Mouse (Mus musculus) forebrain, embryonic 11.5 days (tissue): Measurements from ENCODE around the gene Tbc1d1. TPM values are rescaled to one million over a fixed set of nuclear protein-coding genes. Genes with fewer than 3 reads are reported as not detected.

ENCODE experiments used
- ATAC-seq: fragments of 200-750 bp; cut with Nextera tagmentation; replicated peaks from 2 replicates; pipeline ENCODE4 v1.8.0; 2017; ENCODE audit warnings: moderate TSS enrichment; ENCODE audit not compliant: low FRiP score
- DNase-seq: peaks from one replicate; pipeline ENCODE4 v3.0.0-alpha.2; 2017; ENCODE audit warnings: low spot score
- H3K27ac ChIP-seq: fragments of 300-500 bp; sonication (generic); 2 replicates; pipeline ENCODE4 v1.5.1; 2014; ENCODE audit warnings: low read depth, low read length
- H3K27me3 ChIP-seq: fragments of 300-500 bp; sonication (generic); 2 replicates; pipeline ENCODE4 v1.6.1; 2014; ENCODE audit warnings: mild to moderate bottlenecking, low read length, mixed read lengths; ENCODE audit not compliant: control insufficient read depth, insufficient read depth
- H3K36me3 ChIP-seq: fragments of 300-500 bp; sonication (generic); 2 replicates; pipeline ENCODE4 v1.6.1; 2014; ENCODE audit warnings: mild to moderate bottlenecking, low read length, moderate library complexity, mixed read lengths; ENCODE audit not compliant: control insufficient read depth, insufficient read depth
- H3K4me1 ChIP-seq: fragments of 300-500 bp; sonication (generic); replicated peaks from 2 replicates; pipeline ENCODE4 v1.6.1; 2014; ENCODE audit warnings: low read length, mixed read lengths; ENCODE audit not compliant: control insufficient read depth, insufficient read depth
- H3K4me2 ChIP-seq: fragments of 300-500 bp; sonication (generic); 2 replicates; pipeline ENCODE4 v1.6.1; 2014; ENCODE audit warnings: low read depth, mild to moderate bottlenecking, low read length, moderate library complexity, mixed read lengths; ENCODE audit not compliant: severe bottlenecking
- H3K4me3 ChIP-seq: fragments of 300-500 bp; sonication (generic); 2 replicates; pipeline ENCODE4 v1.5.1; 2014; ENCODE audit warnings: low read depth, low read length
- H3K9ac ChIP-seq: fragments of 300-500 bp; sonication (generic); 2 replicates; pipeline ENCODE4 v1.6.1; 2014; ENCODE audit warnings: low read length
- H3K9me3 ChIP-seq: fragments of 300-500 bp; sonication (generic); 2 replicates; pipeline ENCODE4 v1.6.1; 2016; ENCODE audit warnings: low read length, mixed read lengths; ENCODE audit not compliant: control insufficient read depth
- WGBS: fragments of 180-500 bp; shearing (Covaris S2); extraction: QIAGEN DNeasy Blood & Tissue Kit; methylation state at CpG from one replicate; pipeline ENCODE4 v1.1.7; 2014; 5-methylcytosine and 5-hydroxymethylcytosine counted together
- polyA plus RNA-seq: library from polyadenylated mRNA; unstranded; fragments of >200 nt; fragmentation: Nextera tagmentation; extraction: Ambion mirVana; gene quantifications from 2 replicates; pipeline ENCODE4 v1.2.1, GENCODE M21; 2014

The Tbc1d1 gene
- polyA plus RNA-seq, 1 experiment from 2014 or later, result 27.9 TPM

- no peak overlapping the region for H3K4me3 ChIP-seq
- H3K4me1 ChIP-seq, result peaks cover 3% of the 10 kb centered on the region; the same call in 1 of the 2 replicates
- 90% methylated on average over 1 of the region's 1 CpGs for WGBS
- H3K27me3 ChIP-seq, result no peaks in the 10 kb centered on the region
- no peaks in the 10 kb centered on the region for H3K9me3 ChIP-seq
- ATAC-seq (no peak), DNase-seq (peak; percentile 5)
- no peaks in the 10 kb centered on the region for H3K36me3 ChIP-seq
- H3K27ac ChIP-seq, result no peak overlapping the region
- no peak overlapping the region for H3K4me2 ChIP-seq
- no peak overlapping the region for H3K9ac ChIP-seq
Measured at GRCm38 (mm10) chr5:64315088-64315487, 159.0 kb downstream of the Tbc1d1 start.

GRCm38 (mm10) chr5:64323286-64323685 lies 167.2 kb downstream of the Tbc1d1 start:
- no peaks in the 10 kb centered on the region; the same call in 1 of the 2 replicates for H3K36me3 ChIP-seq
- no peak overlapping the region for H3K9ac ChIP-seq
- ATAC-seq, result no peak
- H3K27me3 ChIP-seq, result no peaks in the 10 kb centered on the region
- no peaks in the 10 kb centered on the region for H3K9me3 ChIP-seq
- H3K4me1 ChIP-seq, result no peaks in the 10 kb centered on the region
- peak; percentile 18 for DNase-seq
- H3K4me3 ChIP-seq, result no peak overlapping the region
- no peak overlapping the region for H3K27ac ChIP-seq
- 89% methylated on average over 4 of the region's 4 CpGs for WGBS
- H3K4me2 ChIP-seq, result no peak overlapping the region

GRCm38 (mm10) chr5:64324353-64324752 lies 168.2 kb downstream of the Tbc1d1 start:
- Histone ChIP-seq H3K9me3 (no peaks in the 10 kb centered on the region), H3K4me2 (no peak overlapping the region), H3K4me1 (no peaks in the 10 kb centered on the region), H3K27me3 (no peaks in the 10 kb centered on the region), H3K4me3 (no peak overlapping the region), H3K27ac (no peak overlapping the region), H3K9ac (no peak overlapping the region), H3K36me3 (no peaks in the 10 kb centered on the region; the same call in 1 of the 2 replicates)
- ATAC-seq (no peak), DNase-seq (no peak)
- 91% methylated on average over 12 of the region's 12 CpGs for WGBS

- Histone ChIP-seq H3K4me2 (no peak overlapping the region), H3K9me3 (no peaks in the 10 kb centered on the region), H3K9ac (no peak overlapping the region), H3K4me3 (no peak overlapping the region), H3K27me3 (no peaks in the 10 kb centered on the region), H3K4me1 (no peaks in the 10 kb centered on the region), H3K27ac (no peak overlapping the region), H3K36me3 (no peaks in the 10 kb centered on the region; the same call in 1 of the 2 replicates)
- DNase-seq (peak; percentile 49), ATAC-seq (no peak)
- 78% methylated on average over 8 of the region's 8 CpGs for WGBS
Measured at GRCm38 (mm10) chr5:64324920-64325319, 168.8 kb downstream of the Tbc1d1 start.

- Histone ChIP-seq H3K4me2 (no peak overlapping the region), H3K9me3 (no peaks in the 10 kb centered on the region), H3K4me1 (no peaks in the 10 kb centered on the region), H3K27me3 (no peaks in the 10 kb centered on the region), H3K9ac (no peak overlapping the region), H3K27ac (no peak overlapping the region), H3K4me3 (no peak overlapping the region), H3K36me3 (no peaks in the 10 kb centered on the region; the same call in 1 of the 2 replicates)
- no peak for ATAC-seq
- peak; percentile 30 for DNase-seq
- 92% methylated on average over 5 of the region's 5 CpGs for WGBS
Measured at GRCm38 (mm10) chr5:64325741-64326355, 169.7 kb downstream of the Tbc1d1 start.

DNA sequence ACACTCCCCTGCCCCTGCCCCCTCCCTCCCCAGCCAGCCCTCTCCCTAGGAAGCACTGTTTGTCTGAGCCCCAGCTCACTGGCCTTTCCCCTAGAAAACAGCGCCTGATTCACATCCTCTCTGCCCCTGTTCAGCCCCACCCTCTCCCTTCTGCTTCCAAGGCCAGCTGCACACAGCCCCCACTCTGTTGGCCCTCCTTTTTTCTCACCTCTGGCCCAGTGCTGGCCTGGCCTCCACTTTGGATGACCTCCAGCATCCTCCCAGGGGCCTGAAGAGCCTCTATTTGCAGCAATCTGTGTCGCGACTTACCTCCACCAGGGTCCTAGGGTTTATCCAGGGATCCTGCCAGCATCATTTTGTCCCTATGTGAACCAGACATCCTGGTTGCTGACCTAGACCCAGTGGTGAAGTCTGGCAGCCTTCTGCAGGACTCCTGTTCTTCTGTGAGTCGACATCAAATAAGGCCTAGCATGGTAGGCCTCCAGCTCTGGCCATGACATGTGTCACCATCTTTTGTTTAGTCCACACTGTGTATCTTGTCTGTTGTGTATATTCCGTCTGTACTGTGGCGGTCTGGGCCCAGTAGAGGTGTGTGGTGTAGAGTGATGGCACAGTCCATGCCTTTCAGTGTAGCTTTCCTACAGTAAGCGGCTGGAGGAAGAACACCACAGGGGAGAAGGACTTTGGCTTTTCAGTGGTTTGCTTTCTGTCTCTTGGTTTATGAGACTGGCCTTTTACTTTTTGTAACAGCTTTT lies 170.5 kb downstream of the Tbc1d1 start:
- 72% methylated on average over 7 of the region's 7 CpGs for WGBS
- no peak overlapping the region for H3K4me3 ChIP-seq
- H3K9ac ChIP-seq, result no peak overlapping the region
- H3K9me3 ChIP-seq, result no peaks in the 10 kb centered on the region
- H3K4me1 ChIP-seq, result no peaks in the 10 kb centered on the region
- H3K36me3 ChIP-seq, result no peaks in the 10 kb centered on the region; the same call in 1 of the 2 replicates
- no peak overlapping the region for H3K27ac ChIP-seq
- peak; percentile 48 for DNase-seq
- ATAC-seq, result no peak
- no peaks in the 10 kb centered on the region for H3K27me3 ChIP-seq
- no peak overlapping the region for H3K4me2 ChIP-seq

GRCm38 (mm10) chr5:64327212-64327902 lies 171.3 kb downstream of the Tbc1d1 start:
- Histone ChIP-seq H3K4me1 (no peaks in the 10 kb centered on the region), H3K27ac (no peak overlapping the region), H3K36me3 (no peaks in the 10 kb centered on the region; the same call in 1 of the 2 replicates), H3K9me3 (no peaks in the 10 kb centered on the region), H3K27me3 (no peaks in the 10 kb centered on the region), H3K4me2 (no peak overlapping the region), H3K4me3 (no peak overlapping the region), H3K9ac (no peak overlapping the region)
- 69% methylated on average over 7 of the region's 7 CpGs for WGBS
- DNase-seq (peak; percentile 46), ATAC-seq (no peak)

DNA sequence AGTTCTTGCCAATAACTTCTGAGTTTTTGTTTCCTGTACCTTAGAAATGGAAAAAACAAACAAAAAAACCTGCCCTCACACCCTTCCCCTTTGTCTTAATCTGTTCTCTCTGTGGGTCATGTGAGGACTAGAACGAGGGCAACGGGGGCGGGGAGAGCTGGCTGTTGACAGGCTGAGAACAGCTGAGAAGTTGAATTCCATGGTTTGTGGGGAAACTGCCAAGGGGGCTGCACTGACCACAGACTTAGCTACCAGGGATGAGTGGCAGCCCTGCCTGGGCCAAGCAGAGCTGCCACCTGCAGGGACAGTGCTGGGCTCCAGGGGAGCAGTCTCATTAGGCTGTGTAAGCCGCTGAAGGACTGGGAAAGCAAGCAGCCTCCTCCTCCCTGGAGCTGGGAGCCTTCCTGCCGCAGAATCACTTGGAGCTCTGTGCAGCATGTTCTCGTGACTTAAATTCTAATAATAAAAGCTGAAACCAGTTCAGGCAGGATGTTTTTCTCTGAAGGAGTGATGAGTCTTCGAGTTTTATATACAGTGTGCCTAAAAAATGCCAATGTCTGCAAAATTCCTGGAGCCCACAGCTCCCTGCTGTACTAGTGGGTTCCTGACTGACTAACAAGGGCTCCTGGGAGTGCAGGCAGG lies 180.8 kb downstream of the Tbc1d1 start:
- Histone ChIP-seq H3K9ac (no peak overlapping the region), H3K4me1 (no peaks in the 10 kb centered on the region), H3K9me3 (no peaks in the 10 kb centered on the region), H3K36me3 (no peaks in the 10 kb centered on the region), H3K27ac (no peak overlapping the region), H3K27me3 (no peaks in the 10 kb centered on the region), H3K4me2 (no peak overlapping the region), H3K4me3 (no peak overlapping the region)
- ATAC-seq, result peak; percentile 42; the same call in 1 of the 2 replicates
- 30% methylated on average over 7 of the region's 7 CpGs for WGBS
- DNase-seq, result peak; percentile 59
